Mouse (Mus musculus) kidney, adult 2 months (tissue): ENCODE results near the gene Mindy4. TPM values are rescaled to one million over a fixed set of nuclear protein-coding genes. Genes with fewer than 3 reads are reported as not detected.

ENCODE experiments used
- DNase-seq: peaks from one replicate; pipeline ENCODE4 v3.0.0; 2021
- H3K27ac ChIP-seq: fragments of 200-500 bp; 2 replicates; pipeline ENCODE4 v1.5.1; 2012; ENCODE audit warnings: low read depth, low read length, control low read depth, inconsistent platforms; ENCODE audit not compliant: insufficient read depth
- H3K27me3 ChIP-seq: fragments of 200-500 bp; replicated peaks from 2 replicates; pipeline ENCODE4 v1.6.1; 2012; ENCODE audit warnings: mild to moderate bottlenecking, moderate library complexity, low read length, inconsistent platforms; ENCODE audit not compliant: control insufficient read depth, insufficient read depth
- H3K36me3 ChIP-seq: fragments of 200-500 bp; 2 replicates; pipeline ENCODE4 v1.6.1; 2012; ENCODE audit warnings: mild to moderate bottlenecking, moderate library complexity, low read length, inconsistent platforms; ENCODE audit not compliant: control insufficient read depth, insufficient read depth
- H3K4me1 ChIP-seq: fragments of 200-500 bp; 2 replicates; pipeline ENCODE4 v1.6.1; 2011; ENCODE audit warnings: low read length; ENCODE audit not compliant: control insufficient read depth, insufficient read depth
- H3K4me3 ChIP-seq: fragments of 200-500 bp; 2 replicates; pipeline ENCODE4 v1.5.1; 2011; ENCODE audit warnings: mild to moderate bottlenecking, low read depth, low read length, control low read depth; ENCODE audit not compliant: insufficient read depth
- CTCF ChIP-seq: fragments of 200-500 bp; conservative IDR thresholded peaks from 2 replicates; pipeline ENCODE4 v1.5.1; 2011; ENCODE audit warnings: low read depth, mild to moderate bottlenecking, control low read depth, low read length, moderate library complexity, mixed read lengths; ENCODE audit not compliant: insufficient read depth, insufficient read length
- POLR2A ChIP-seq: fragments of 200-500 bp; IDR thresholded peaks from one replicate; pipeline ENCODE4 v1.6.1; 2011; ENCODE audit warnings: low read depth, low read length, control low read depth
- WGBS: fragments of 180-500 bp; shearing (Covaris S2); methylation state at CpG from one replicate; pipeline ENCODE4 v1.1.7; 2018; 5-methylcytosine and 5-hydroxymethylcytosine counted together
- polyA plus RNA-seq: library from polyadenylated mRNA; depleted of rRNA; stranded (reverse); fragments of >200 nt; gene quantifications from 2 replicates; pipeline ENCODE4 v1.2.3, GENCODE M21; 2012

Gene Mindy4
- polyA plus RNA-seq, 1 experiment, result 14.6 TPM

DNA sequence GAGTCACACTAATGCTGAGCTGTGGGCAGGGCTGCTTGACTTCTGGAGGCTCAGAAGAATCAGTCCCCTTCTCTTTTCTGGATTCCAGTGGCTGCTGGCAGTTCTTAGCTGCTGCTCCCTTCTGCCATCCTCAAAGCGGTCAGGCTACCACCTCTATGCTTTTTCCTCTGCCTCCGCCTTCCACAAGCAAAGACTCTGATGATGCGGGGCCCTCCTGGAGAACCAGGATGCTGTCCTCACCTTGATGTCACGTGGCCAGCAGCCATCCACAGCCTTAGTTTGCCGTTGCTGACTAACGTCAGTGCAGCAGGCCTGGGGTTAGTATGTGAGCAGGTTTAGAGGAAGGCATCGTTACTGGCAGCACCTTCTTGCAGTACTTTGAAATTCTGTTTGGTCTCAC lies 28.9 kb downstream of the Mindy4 start:
- Histone ChIP-seq H3K36me3 (no peaks in the 10 kb centered on the region), H3K4me3 (no peak overlapping the region), H3K27ac (no peak overlapping the region), H3K4me1 (no peaks in the 10 kb centered on the region), H3K27me3 (no peaks in the 10 kb centered on the region)
- 92% methylated on average over 7 of the region's 7 CpGs for WGBS
- no peak for DNase-seq
- TF ChIP-seq CTCF (no peak), POLR2A (no peak)

DNA sequence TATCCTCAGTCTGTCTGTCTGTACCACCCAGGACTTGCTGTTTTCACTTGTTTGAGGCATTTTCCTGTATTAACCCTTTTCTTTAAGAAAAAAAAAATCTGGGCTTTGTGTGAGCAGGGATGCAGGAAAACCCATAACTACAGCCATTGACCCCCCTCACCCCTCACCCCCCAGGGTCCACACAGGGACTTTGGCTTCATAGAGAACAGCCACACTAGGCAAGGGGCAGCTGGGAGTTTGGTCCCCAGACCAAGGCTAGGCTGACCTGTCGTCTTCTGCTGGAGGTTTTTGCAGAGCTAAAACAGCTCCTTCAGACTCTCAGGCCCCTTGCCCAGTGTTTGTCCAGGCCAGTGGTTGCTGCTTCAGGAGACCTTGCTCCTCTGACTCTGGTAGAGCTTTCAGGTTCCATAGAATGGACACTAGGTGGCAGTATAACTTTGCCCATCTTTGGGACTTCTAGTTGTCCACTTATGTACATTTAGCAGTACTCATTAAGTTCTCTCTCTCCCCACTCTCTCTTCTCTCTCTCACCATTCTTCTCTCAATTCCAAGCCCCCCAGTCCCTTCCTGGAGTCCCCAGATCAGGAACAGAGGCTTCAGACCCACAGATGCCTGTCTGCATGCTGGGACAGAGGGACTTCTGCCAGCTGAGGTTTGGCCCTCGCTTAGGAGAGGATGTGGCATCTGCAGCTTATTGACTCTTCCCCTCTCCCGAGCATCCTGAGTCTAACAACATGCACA lies 29.5 kb downstream of the Mindy4 start:
- TF ChIP-seq CTCF (peak; percentile 54), POLR2A (no peak)
- Histone ChIP-seq H3K4me1 (no peaks in the 10 kb centered on the region), H3K36me3 (no peaks in the 10 kb centered on the region), H3K27ac (no peak overlapping the region), H3K4me3 (no peak overlapping the region), H3K27me3 (no peaks in the 10 kb centered on the region)
- peak; percentile 61 for DNase-seq
- 50% methylated on average over 3 of the region's 3 CpGs for WGBS

DNA sequence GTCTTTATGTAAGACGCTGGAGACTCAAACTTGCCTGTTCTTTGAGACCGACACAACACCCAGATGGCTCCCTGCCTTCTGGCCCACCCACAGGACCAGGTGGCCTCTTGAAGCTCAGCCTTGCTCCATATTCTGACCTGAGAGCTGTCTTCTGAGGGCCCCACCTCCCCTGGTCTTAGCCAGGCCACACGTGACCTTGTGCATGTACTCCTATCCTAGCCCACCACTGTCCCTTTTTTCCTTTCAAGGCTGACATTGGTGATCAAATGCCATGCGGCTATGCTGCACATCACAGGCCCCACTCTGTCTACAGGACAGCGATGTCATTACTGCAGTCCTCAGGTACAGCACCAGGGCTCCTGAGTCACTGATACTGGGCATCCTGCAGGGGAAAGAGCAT lies 30.1 kb downstream of the Mindy4 start:
- TF ChIP-seq POLR2A (no peak), CTCF (no peak)
- 96% methylated on average over 5 of the region's 5 CpGs for WGBS
- DNase-seq, result no peak
- Histone ChIP-seq H3K4me3 (no peak overlapping the region), H3K36me3 (no peaks in the 10 kb centered on the region), H3K27me3 (no peaks in the 10 kb centered on the region), H3K4me1 (no peaks in the 10 kb centered on the region), H3K27ac (no peak overlapping the region)

DNA sequence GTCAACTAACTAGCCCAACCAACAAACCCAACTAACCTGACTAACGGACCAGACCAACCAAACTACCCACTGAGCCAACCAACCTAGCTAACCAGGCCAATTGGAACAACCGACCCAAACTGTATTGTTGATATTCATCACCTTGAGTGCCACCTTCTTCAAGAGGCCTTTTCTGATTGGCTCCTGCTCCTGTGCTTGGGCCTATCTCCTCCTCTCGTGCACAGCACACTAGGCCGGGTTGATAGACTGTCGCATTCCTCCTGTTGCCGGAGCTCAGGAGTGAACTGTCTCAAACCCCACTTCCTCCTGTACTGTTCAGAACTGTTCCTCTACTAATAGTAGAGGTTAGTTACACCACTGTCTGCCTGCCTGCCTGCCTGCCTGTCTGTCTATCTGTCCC lies 31.5 kb downstream of the Mindy4 start:
- Histone ChIP-seq H3K36me3 (no peaks in the 10 kb centered on the region), H3K27me3 (no peaks in the 10 kb centered on the region), H3K27ac (no peak overlapping the region; the same call in 1 of the 2 replicates), H3K4me3 (no peak overlapping the region), H3K4me1 (no peaks in the 10 kb centered on the region)
- DNase-seq, result no peak
- WGBS, result 89% methylated on average over 6 of the region's 6 CpGs
- TF ChIP-seq POLR2A (no peak), CTCF (no peak)

DNA sequence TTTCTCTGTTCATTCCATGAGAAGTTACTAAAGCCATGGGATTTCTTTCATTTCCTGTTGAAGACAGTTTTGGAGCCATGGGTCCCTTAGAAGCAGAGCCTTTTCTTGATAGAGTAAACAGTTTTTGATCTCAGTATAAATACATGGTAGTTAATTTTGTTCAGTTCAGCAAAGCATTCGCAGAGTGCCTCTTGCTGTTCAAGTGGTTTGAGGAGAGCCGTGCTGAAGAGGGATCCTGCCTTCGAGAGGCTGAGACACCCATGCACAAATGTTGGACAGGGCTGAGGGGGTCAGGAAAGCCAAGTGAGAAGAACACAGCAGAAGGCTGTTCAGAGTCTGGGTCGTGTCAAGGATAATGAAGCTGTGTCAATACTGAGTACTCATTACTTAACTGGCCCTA lies 32.5 kb downstream of the Mindy4 start:
- TF ChIP-seq POLR2A, result no peak
- no peak for TF ChIP-seq CTCF

DNA sequence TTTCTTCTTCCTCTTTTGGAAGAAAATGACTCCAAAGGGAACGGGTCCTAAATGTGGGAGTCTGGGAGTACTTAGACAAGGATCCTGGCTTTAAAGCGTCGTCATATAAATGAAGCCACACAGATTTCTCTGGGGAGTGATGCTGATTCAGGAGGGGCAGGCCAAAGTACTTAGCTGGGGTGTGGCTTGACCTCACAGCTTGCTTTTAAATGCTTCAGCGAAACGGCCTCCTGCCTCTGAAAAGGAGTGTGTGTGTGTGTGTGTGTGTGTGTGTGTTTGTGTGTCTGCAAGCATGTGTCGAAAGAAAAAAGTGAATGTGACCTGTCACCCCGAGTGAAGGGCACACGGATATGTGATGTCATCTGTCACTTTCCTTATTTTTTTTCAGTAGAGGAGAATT lies 36.7 kb downstream of the Mindy4 start:
- no peak for TF ChIP-seq POLR2A
- no peak for TF ChIP-seq CTCF
- Histone ChIP-seq H3K4me1 (no peaks in the 10 kb centered on the region), H3K4me3 (no peak overlapping the region), H3K36me3 (no peaks in the 10 kb centered on the region), H3K27ac (no peak overlapping the region), H3K27me3 (no peaks in the 10 kb centered on the region)
- WGBS, result 52% methylated on average over 8 of the region's 8 CpGs
- DNase-seq, result peak; percentile 27

More for the DNA sequence above, 32.5 kb downstream of the Mindy4 start:
- 72% methylated on average over 4 of the region's 4 CpGs for WGBS
- Histone ChIP-seq H3K27ac (0 out of 2 replicates have a peak overlapping the region, but pooled peaks have one; percentile 26), H3K4me3 (no peak overlapping the region), H3K4me1 (no peaks in the 10 kb centered on the region), H3K36me3 (no peaks in the 10 kb centered on the region), H3K27me3 (no peaks in the 10 kb centered on the region)
- no peak for DNase-seq

DNA sequence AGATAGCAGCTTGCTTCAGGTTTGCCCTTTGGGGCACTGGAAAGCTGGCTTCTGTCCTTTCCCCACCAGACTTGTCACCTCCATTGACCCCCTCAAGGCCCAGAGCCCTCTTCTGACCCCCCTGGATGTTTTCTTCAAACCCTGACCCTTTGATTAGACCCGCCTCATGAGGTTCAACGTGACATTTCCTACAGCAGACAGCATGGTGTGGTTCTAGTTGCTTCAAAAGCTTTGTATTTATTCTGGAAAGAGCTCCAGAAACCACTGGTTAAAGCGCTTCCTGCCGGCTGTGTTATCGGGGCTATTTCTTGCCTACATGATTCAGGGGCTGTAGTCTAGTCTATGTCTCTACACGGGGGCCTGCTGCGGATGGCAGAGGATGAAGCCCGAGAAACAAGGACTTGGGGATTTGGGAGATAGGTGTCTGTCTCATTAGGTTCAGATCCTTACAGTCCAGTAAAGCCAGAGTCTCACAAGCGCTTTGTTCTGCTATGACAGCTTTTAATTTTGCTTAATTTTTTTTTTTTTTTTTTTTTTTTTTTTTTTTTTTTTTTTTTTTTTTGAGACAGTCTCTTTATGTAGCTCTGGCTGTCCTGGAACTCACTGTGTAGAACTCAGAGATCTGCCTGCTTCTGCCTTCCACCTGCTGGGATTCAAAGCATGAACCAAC lies 37.5 kb downstream of the Mindy4 start:
- Histone ChIP-seq H3K4me1 (no peaks in the 10 kb centered on the region), H3K36me3 (no peaks in the 10 kb centered on the region), H3K27me3 (no peaks in the 10 kb centered on the region), H3K27ac (no peak overlapping the region; the same call in 1 of the 2 replicates), H3K4me3 (no peak overlapping the region)
- peak; percentile 17 for DNase-seq
- 79% methylated on average over 9 of the region's 9 CpGs for WGBS
- TF ChIP-seq POLR2A (no peak), CTCF (no peak)

DNA sequence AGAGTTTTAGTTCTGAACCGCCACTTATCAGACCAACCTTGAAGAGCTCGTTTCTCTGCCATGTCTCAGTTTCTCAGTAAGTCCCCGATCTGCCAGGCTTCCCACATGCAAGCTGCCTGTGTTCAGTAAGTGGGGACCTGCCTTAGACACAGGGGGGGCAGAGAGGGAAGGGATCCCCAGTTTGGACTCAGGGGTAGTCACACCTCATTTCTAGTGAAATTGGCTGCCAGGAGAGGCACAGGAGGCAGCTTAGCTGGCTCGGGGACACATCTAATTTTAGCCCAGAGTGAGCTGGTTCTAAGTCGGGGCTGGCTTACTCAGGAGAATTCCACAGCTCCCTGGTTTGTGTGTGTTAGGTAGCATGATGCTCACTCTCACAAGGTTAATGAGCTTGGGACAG lies 38.3 kb downstream of the Mindy4 start:
- H3K4me1 ChIP-seq, result no peaks in the 10 kb centered on the region
- H3K27ac ChIP-seq, result no peak overlapping the region
- no peak for DNase-seq
- no peaks in the 10 kb centered on the region for H3K36me3 ChIP-seq
- H3K27me3 ChIP-seq, result no peaks in the 10 kb centered on the region
- WGBS, result 58% methylated on average over 5 of the region's 5 CpGs
- H3K4me3 ChIP-seq, result no peak overlapping the region
- TF ChIP-seq POLR2A, result no peak
